Mouse (Mus musculus) erythroblast, embryonic 14.5 days (primary cell): ENCODE data around the gene Tfip11. TPM values are rescaled to one million over a fixed set of nuclear protein-coding genes. Genes with fewer than 3 reads are reported as not detected.
A peak's percentile ranks its signal among the peaks of the same experiment; 100 is the strongest.

Experiments used
- H3K27me3 ChIP-seq: 2 replicates; pipeline ENCODE4 v1.6.1; 2012; ENCODE audit warnings: inconsistent platforms; ENCODE audit not compliant: control insufficient read depth
- H3K36me3 ChIP-seq: 2 replicates; pipeline ENCODE4 v1.6.1; 2012; ENCODE audit warnings: mild to moderate bottlenecking, inconsistent platforms; ENCODE audit not compliant: control insufficient read depth
- H3K4me1 ChIP-seq: 2 replicates; pipeline ENCODE4 v1.6.1; 2012; ENCODE audit warnings: inconsistent platforms; ENCODE audit not compliant: control insufficient read depth
- H3K4me3 ChIP-seq: replicated peaks from 2 replicates; pipeline ENCODE3; 2012; ENCODE audit warnings: moderate library complexity, mild to moderate bottlenecking, inconsistent platforms
- H3K9me3 ChIP-seq: 2 replicates; pipeline ENCODE4 v1.6.1; 2012; ENCODE audit warnings: low read length, inconsistent platforms, mixed read lengths; ENCODE audit not compliant: control insufficient read depth
- GATA1 ChIP-seq: IDR thresholded peaks from 2 replicates; pipeline ENCODE4 v1.6.1; 2012; ENCODE audit warnings: low read length, inconsistent platforms, mixed read lengths
- TAL1 ChIP-seq: IDR thresholded peaks from 3 replicates; pipeline ENCODE4 v1.6.1; 2012; ENCODE audit warnings: low read length, inconsistent platforms, mixed read lengths
- polyA plus RNA-seq: library from polyadenylated mRNA; stranded (reverse); fragments of >175 nt; gene quantifications from 2 replicates; pipeline ENCODE4 v1.2.3, GENCODE M21; 2012

Gene Tfip11
- polyA plus RNA-seq, 1 experiment, result 4.3 TPM

GRCm38 (mm10) chr5:112297257-112297656, 28.9 kb upstream of the Tfip11 start:
- no peaks in the 10 kb centered on the region for H3K9me3 ChIP-seq
- no peak overlapping the region for H3K4me3 ChIP-seq
- peaks cover 17% of the 10 kb centered on the region for H3K36me3 ChIP-seq
- TF ChIP-seq TAL1 (no peak), GATA1 (no peak)
- H3K4me1 ChIP-seq, result peaks cover 83% of the 10 kb centered on the region
- no peaks in the 10 kb centered on the region for H3K27me3 ChIP-seq

- Histone ChIP-seq H3K4me3 (no peak overlapping the region), H3K9me3 (no peaks in the 10 kb centered on the region), H3K27me3 (no peaks in the 10 kb centered on the region), H3K36me3 (peaks cover 22% of the 10 kb centered on the region), H3K4me1 (peaks cover 75% of the 10 kb centered on the region)
- no peak for TF ChIP-seq TAL1
- TF ChIP-seq GATA1, result no peak
These were observed 27.8 kb upstream of the Tfip11 start for GRCm38 (mm10) chr5:112298226-112298988.

DNA sequence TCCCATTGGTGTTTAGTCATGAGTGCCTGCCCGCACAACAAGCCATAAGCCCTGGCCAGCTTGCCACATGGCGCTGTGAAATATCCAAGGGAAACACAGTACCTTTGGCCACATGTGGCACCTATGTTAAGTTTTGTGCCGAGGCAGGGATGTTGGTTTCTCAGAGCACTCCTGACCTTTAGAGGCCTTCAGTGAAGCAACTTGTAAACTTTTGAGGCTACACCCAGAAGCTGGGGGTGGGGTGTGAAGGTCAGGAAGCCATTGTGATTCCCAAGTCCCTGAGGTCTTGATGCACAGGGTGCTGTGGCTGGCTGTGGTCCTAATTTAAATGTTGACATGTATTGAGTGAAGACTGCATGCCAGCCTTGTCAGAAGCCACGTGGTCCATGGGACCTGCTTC, 26.8 kb upstream of the Tfip11 start:
- Histone ChIP-seq H3K27me3 (no peaks in the 10 kb centered on the region), H3K36me3 (peaks cover 28% of the 10 kb centered on the region), H3K9me3 (no peaks in the 10 kb centered on the region), H3K4me3 (no peak overlapping the region), H3K4me1 (peaks cover 68% of the 10 kb centered on the region)
- TF ChIP-seq GATA1, result no peak
- TF ChIP-seq TAL1, result no peak

- peaks cover 61% of the 10 kb centered on the region for H3K4me1 ChIP-seq
- H3K4me3 ChIP-seq, result no peak overlapping the region
- TF ChIP-seq GATA1 (no peak), TAL1 (0 out of 3 replicates have a peak, but pooled peaks have one; percentile 8)
- no peaks in the 10 kb centered on the region for H3K9me3 ChIP-seq
- H3K27me3 ChIP-seq, result no peaks in the 10 kb centered on the region
- peaks cover 32% of the 10 kb centered on the region for H3K36me3 ChIP-seq
These were observed 26.0 kb upstream of the Tfip11 start for GRCm38 (mm10) chr5:112300112-112300511.

DNA sequence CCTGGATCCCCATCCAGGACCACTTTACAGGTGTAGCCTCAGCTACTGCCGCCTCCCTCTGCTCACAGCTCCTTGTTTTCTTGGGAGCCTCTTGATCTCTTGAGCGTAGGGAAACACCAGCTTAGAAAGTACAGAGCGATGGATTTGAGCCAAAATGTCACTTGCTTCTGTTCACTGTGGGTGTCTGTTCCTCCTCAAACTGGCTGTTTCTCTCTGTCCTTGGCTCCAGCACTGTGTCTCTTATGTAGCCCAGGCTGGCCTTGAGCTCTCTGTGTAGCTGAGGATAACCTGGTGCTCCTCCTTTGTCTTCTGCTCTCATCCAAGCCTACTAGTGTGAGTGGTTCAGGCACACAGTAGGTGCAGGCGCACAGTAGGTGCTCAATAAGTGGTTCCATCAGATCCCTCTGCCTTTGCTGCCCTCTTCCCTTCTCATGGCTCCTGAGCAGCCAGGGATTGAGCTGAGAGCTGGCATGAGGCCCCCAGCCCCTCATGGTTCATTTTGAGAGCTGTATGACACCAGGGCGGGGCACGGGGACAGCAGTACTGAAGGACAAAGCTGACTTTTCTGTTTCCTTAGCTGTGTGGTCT, 25.3 kb upstream of the Tfip11 start:
- no peaks in the 10 kb centered on the region for H3K27me3 ChIP-seq
- H3K4me3 ChIP-seq, result no peak overlapping the region
- peaks cover 36% of the 10 kb centered on the region for H3K36me3 ChIP-seq
- H3K4me1 ChIP-seq, result peaks cover 54% of the 10 kb centered on the region
- H3K9me3 ChIP-seq, result no peaks in the 10 kb centered on the region
- TF ChIP-seq TAL1 (no peak), GATA1 (no peak)

- H3K27me3 ChIP-seq, result no peaks in the 10 kb centered on the region
- H3K4me1 ChIP-seq, result peaks cover 46% of the 10 kb centered on the region
- no peaks in the 10 kb centered on the region for H3K9me3 ChIP-seq
- no peak for TF ChIP-seq GATA1
- TF ChIP-seq TAL1, result no peak
- H3K36me3 ChIP-seq, result peaks cover 43% of the 10 kb centered on the region
- H3K4me3 ChIP-seq, result no peak overlapping the region
These were observed 24.5 kb upstream of the Tfip11 start for GRCm38 (mm10) chr5:112301694-112302093.

DNA sequence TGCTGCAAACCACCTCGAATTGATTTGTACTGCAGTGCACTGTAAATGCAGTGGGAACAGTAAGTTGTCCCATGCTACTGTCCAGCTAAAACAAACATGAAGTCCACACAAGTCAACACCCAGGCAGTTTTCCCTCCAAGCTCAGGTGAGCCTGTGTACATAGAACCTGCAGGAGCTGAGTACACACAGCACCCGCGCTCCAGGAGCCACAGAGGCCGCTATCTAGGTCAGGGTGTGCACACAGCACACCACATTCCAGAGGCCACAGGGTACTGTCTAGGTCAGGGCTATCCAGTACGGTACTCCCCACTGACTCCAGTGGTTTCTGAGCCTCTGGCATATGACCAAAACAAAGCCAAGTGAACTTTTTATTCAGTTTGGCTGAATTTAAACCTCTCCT, 23.8 kb upstream of the Tfip11 start:
- H3K27me3 ChIP-seq, result no peaks in the 10 kb centered on the region
- H3K9me3 ChIP-seq, result no peaks in the 10 kb centered on the region
- H3K36me3 ChIP-seq, result peaks cover 49% of the 10 kb centered on the region
- peaks cover 40% of the 10 kb centered on the region for H3K4me1 ChIP-seq
- TF ChIP-seq TAL1, result no peak
- no peak for TF ChIP-seq GATA1
- no peak overlapping the region for H3K4me3 ChIP-seq

- no peak overlapping the region for H3K4me3 ChIP-seq
- TF ChIP-seq GATA1 (no peak), TAL1 (no peak)
- peaks cover 9% of the 10 kb centered on the region for H3K4me1 ChIP-seq
- no peaks in the 10 kb centered on the region for H3K9me3 ChIP-seq
- peaks cover 74% of the 10 kb centered on the region for H3K36me3 ChIP-seq
- H3K27me3 ChIP-seq, result no peaks in the 10 kb centered on the region
These were observed 20.3 kb upstream of the Tfip11 start for GRCm38 (mm10) chr5:112305842-112306241.

DNA sequence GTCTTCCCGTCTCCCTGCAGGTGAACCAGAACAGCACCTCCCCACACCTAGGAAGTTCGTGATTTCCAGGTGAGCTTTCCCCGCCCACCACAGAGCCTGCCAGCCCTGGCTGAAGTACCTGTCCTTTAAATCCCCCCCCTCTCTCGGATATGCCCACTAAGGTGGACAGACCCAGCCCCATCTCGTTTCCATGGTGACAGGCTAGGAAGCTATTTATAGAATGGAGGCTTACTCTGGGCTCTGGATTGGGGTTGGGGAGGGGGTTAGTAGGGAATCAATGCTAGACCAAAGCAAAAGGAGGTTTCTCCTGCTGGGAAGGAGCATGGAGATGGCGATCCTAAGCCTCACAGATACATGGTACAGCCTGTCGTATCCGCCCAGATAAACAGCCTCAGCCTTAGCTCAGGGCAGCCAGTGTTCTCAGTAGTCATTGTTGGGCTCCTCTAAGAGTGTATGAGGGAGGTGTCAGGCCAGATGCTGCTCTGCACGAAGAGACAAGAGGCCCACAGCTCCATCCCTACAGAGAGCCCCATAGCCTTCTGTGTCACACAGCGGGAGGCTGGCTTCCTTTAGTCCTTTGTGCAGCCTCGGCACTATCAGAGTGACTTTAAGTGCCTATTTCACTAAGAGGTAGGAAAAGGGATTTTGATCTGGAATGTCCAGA, 12.8 kb upstream of the Tfip11 start:
- Histone ChIP-seq H3K36me3 (peaks cover 71% of the 10 kb centered on the region), H3K27me3 (no peaks in the 10 kb centered on the region), H3K4me3 (no peak overlapping the region), H3K4me1 (no peaks in the 10 kb centered on the region; the same call in 1 of the 2 replicates), H3K9me3 (no peaks in the 10 kb centered on the region)
- TF ChIP-seq TAL1 (no peak), GATA1 (no peak)

DNA sequence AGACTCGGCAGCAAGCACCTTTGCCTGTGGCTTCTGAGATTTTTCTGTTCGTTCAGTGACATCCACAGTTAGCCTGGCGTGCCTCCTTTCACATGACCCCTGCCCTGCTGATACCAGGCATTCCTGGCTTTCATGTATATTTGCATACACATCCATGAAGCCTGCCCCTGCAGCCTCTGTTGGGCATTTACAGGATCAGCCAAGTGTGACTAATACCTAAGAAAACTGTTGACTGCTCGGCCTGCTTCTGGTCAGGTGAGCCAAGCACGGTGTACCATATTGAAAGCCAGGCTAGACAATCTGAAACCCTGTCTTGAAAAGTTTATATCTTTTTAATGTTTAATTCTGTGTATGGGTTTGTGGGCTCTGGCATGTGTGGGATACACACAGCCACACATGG, 9.7 kb upstream of the Tfip11 start:
- peaks cover 41% of the 10 kb centered on the region for H3K36me3 ChIP-seq
- no peaks in the 10 kb centered on the region for H3K27me3 ChIP-seq
- peaks cover 4% of the 10 kb centered on the region; the same call in 1 of the 2 replicates for H3K9me3 ChIP-seq
- TF ChIP-seq GATA1, result no peak
- H3K4me3 ChIP-seq, result no peak overlapping the region
- H3K4me1 ChIP-seq, result peaks cover 21% of the 10 kb centered on the region
